Mouse (Mus musculus) telencephalon, adult 2 months (tissue): ENCODE measurements at regions not wholly inside any gene's neighbourhood (a gene's known extent, or its start where the extent isn't known, plus 50 kb on each side); places are given as distances from the start of the nearest gene placed in this dataset.

ENCODE experiments used
- DNase-seq: peaks from one replicate; pipeline ENCODE4 v3.0.0-alpha.2; 2011; ENCODE audit warnings: low read depth, low spot score

DNA sequence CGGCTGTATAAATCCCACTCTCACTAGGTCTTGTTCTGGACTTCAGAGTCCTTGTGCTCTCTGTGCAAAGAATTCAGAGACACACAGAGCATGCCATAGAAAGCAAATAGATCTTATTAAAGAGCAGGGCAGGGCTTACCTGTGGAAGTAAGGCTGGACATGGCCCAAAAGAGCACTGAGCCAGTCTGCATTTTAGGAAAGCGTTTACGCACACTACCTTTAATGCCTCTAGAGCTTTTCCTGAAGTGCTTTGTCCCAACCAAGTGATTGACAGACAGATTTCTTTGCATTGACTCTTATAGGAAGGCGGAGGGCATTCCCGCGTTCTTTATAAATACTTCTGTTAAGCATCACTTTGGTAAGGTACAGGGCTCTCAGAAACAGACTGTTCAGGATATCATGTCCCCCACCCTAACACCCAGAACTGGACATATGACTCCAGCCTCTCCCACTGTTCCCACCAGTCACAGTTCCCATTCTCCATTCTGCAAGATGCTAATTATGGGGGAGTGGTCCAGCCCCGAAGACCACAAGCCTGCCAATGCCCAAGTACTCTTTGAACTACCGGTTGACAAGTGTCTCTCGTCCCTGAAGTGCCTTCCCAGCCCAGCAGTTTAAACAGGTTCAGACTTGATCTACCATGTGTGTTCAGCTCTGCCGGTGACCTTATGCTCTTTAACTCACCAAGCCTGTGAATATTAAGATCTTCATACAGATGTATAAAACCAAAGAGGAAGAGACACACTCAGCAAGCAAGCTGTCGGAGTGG is 369.7 kb downstream of the Etnk1 start:
- DNase-seq = no peak

DNA sequence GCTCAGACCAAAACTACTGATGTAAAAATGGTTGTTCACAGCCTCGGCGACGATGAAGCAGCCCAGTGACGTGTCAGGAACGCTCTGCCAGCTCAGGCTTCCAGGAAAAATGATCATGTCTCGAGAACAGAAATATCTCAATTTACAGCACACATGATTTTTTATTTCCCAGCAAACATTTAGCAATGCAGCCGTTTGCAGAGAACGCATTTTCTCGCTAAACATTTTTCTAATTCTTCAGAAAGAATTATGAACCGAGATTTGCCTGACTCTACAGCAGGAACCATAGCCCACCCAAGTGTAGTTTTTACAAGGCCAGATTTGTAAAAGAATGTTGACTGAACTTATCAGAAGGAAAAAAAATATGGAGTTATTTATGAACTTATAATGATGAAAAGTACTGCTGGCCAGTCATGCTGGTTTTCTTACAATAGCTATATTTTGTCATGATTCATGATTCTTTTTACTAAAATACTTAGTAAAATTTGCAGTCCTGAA is 380.4 kb downstream of the Etnk1 start:
- no peak for DNase-seq

DNA sequence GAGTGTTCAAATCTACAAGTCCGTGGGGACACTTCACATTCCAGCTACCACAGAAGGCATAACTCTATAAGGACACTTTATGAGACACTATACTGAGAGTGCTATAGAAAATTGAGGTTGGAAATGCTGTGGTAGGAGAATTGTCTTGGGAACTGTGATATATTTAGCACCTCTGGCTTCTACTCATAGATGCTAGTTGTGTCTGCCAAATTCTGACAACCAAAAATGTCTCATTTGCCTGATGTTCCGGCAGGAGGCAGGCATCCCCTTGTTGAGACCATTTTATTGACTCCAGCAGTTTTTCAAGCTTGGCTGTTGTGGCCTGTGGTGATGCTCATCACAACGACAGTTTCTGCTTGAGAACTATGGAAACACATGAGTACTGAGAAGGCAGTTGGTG is 387.9 kb downstream of the Etnk1 start:
- DNase-seq = peak; percentile 60

DNA sequence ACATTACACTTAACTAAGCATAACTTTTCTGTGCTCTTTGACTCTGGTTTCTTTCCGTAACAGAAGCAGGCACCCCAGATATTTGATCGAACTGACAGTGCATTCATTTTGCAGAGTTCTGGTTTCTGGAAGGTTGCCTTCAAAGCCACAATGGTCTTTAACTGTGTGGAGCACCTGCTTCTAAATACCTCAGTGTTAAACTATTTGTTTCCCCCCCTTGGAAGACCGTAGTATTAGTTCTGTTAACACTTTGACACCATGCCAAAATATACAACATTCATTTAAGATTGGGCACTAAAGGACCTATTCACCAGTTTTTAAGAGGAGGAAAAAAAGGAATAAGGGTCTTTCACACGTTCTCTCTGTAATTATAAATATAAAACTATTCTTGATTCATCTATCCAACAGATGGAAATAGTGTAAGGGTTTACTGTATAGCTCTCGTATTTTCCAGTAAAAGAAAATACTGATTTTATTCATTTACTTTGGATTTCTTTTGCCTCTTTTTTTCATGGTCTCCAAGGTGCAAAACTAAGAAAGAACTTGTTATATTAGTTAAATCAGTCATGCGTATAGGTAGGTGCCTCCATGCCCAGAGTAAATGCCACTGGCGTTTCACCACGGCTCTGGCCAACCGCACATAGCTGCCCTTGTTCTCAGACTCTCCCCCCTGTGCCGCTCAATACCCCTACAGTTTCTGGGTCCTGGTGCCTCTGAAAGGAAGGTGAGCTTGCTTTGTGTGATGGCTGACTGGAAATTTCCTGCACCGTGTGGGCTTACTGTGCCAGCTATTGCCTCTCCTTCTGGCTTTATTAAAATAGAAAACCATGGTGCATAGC is 391.2 kb downstream of the Etnk1 start:
- DNase-seq = no peak

DNA sequence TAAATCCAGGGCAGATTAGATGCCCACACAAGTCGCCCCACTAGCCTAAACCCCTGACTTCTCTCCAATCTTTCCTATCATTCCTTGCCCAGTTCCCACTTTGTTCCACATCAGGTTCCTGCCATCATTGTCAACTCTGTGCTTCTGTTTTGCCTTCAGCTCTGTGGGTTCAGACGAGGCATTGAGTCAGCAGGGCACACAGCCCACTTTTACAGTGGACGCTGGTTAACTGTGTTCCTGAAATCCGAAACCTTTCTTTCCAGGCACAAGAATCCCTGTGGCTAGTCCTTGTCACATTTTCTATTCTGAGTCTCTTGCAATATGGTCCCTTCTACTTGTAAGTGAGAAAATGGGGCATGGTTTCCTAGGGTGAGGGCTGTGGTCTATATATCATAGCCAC is 392.3 kb downstream of the Etnk1 start:
- no peak for DNase-seq

DNA sequence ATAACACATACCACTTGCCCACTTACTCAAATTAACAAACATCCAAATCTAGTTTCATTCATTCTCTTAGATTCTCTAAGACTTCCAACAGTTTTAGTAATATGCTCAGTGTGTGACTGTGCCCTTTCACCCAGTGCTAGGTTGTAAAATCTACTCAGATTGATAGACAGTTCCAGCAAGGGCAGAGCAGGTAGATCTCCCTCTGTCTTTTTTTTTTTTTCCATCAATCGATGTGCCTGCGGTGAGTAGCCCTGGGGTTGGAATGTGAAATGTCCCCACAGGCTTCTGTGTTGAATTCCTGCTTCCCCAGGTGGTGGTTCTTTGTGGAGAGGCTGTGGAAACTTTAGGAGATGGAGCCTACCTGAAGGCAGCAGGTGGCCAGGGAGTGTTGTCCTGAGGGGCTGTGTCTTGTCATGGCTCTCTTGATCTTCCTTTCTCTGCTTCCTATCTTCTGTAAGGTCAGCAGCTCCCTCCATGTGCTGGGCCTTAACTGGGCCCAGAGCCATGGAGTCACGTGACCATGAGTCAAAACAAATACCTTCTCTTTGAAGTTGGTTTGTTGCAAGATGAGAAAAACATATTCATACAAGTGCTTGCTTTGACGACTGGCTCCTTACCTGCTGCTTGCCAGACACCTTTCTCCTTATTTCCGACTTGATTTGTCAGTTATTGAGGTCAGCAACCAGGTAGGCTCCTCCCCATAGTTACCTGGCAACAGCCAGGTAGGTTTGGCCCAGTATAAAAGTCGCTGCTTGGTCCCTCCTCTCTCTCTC is 394.5 kb downstream of the Etnk1 start:
- no peak for DNase-seq

DNA sequence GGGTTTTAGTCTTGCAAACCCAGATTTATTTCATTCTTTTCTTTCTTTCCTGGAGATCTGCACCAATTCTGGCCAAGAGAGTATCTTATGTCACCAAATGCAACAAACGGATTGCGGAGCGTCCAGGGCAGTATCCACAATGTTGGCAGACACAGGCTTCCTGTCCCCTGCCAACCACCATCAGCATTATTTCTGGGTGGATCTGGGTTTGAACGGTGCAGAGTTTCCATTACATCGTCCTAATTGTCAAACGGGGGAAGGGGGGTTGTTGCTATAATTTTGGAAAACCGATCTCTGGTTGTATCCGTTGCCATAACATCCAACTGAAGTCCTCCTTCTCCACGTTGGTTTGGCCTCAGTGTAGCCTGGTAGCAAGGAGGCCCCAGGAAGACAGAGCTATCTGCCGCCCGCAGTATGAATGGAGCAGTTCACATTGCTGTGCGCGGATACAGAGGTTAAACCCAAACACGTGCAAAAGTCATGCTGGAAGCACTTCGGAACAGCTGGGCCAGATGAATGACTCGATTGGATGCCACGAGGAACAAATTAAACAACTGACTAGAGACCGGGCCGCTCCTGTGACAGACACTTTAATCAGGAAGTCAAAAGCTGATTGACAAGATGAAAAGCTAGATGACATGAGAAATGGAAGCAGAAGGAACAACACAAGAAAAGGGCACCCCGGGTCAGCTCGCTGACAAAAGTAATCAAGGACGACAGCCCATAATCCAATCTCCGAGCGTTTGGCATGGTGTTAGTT is 404.5 kb downstream of the Etnk1 start:
- no peak for DNase-seq

DNA sequence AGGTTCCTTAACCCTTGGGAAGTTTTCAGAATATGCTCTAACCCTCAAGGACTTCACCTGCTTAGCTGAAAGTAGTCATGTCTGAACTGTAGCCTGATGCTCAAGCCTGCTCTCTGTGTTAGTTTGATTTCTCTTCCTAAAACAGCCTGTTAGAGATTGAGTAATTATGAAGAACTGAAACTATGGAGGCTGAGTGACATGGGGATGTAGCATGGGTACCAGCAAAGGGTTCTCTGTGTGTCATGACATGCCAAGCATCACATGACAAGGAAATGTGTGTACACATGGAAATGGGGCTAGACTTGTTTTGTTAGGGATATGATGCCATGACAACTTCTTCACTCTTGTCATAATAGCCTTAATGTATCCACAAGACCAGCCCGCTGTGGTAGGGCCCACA is 412.2 kb downstream of the Etnk1 start:
- no peak for DNase-seq

DNA sequence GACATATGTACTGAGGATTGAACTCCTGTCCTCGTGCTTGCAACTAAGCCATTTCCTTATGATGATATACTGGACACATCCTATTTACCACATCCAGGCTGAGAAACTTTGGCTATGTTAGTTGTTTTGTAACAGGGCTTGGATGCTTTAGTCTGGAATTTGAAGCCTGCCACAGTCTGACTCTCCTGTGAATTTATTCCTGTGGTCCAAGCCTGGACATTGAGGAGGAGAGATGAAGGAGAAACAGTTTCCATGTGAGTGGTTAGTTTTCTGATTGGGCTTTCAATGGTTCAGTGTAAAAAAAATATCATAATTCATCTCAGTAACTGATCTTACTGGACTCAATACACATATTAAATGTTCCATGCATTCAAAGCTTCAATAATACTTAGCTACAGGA is 422.6 kb downstream of the Etnk1 start:
- no peak for DNase-seq

DNA sequence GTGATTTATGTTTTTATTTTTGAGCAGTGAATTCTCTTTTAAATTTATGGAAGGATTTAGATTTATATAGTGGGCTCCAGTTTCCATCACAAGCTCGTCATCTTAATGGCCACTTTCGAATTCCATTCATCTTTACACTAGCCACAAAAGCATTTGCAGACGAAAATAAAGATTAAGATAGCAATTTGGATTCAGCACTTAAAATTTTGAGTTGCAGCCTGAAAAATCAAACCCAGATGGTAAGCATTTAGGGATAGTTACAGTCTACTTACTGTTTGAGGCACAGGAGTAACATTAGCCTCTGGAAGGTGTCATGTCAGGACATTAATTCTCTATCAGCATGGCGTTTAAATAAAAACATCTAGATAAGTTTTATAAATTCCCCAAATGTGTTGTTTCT is 423.2 kb downstream of the Etnk1 start:
- no peak for DNase-seq

DNA sequence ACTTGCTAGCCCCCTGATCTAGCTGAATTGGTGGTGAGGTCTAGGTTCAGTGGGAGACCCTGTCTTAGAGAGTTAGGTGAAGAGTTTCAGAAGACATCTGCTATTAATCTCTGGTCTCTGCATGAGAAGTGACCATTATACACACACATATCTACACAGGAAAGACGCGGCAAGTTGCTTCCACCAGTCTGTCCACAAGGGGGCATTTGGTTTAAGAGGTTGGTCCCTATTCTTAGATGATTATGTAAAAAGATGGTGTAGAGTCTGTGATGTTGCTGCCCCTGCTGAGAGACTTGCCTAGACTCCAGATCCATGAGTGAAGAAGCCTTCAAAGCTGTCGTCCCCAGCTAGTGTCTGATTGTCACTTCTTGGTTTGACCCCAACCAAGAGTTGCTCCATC is 425.5 kb downstream of the Etnk1 start:
- no peak for DNase-seq

DNA sequence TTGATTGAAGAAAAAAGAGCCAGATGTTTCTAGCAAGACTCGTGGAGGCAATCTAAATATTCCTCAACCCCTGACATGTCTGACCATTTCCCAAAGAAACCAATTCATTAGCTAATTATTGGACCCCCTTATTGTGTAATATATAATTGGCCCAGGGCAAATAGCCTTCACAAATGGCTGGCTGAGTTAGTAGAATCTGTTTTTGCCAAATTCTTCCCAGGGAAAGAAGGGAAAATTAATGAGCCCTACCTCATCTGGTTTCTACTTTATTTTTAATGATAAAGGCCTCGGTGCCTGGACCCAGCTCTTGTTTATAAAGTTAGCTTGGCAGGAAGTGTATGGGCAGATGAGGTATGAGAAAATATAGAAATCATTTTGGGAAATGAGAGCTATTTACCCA is 428.5 kb downstream of the Etnk1 start:
- no peak for DNase-seq

DNA sequence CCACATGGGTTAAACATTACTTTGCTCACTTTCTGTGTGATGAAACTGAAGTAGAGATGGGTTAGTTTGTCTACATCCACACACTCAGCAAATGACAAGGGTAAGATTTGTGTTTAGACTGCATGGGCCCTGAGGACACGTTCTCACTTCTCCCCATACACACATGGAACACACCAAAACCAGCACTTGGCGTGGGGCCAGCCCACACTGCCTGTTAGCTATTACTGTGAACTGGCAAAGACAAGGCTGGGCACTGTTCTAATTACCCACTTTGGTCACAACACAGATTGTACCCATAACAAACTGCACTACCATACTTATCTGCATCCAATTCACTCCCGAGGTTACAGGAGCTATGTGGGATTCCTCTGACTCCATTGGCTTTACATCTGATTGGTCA is 430.4 kb downstream of the Etnk1 start:
- no peak for DNase-seq

DNA sequence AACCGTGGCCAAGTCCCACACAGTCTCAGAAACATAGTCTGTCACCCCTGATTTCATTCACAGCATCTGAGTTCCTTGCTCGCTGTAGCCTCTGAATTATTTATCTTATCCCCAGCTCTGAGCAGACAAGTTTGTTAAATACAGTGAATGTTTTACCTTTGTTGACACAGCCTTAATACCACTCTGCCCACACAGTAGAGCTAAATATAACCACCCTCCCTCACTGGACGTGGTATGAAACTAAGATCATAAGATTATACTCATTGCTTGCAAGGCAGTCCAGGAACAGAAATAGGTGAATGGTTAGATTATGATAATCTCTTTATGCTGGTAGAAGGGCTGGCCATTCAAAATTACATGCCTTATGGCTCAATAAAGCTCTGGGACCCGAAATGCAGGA is 431.9 kb downstream of the Etnk1 start:
- DNase-seq = no peak

DNA sequence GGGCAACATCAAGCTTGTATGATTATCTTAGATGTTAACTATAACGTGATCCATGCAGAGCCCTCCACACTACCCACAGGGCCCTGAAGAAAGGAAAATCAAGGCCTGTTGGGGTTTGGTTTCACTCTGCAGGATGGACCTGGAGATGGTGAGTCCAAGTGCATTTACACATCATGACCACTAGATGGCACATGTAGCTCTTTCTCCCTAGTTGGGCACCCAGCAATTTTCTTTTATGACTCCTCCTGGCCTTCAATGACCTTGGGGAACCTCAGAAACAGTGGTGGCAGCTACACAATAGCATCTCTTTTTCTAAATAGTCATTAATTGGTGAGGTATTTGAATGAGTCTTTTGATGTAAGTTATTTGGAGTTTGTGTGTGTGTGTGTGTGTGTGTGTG is 442.1 kb downstream of the Etnk1 start:
- DNase-seq = no peak

DNA sequence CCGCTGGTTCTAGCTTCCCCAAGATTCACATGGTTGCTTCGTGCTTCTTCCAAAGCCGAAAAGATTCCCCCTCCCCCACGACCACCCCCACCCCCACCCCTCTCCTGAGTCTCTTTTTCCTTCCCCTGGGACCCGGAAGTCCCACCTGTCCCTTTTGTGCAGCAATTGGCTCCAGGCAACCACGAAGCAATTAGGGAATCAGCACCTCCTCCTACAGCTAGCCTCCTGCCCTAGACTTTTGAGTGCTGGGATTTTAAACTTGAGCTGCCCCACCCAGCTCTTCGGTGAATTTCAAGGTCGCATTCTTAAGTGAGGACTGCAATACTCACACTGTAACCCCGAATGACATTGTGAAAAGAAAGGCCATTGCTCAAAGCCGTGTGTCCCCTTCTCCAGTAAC is 445.9 kb downstream of the Etnk1 start:
- no peak for DNase-seq

DNA sequence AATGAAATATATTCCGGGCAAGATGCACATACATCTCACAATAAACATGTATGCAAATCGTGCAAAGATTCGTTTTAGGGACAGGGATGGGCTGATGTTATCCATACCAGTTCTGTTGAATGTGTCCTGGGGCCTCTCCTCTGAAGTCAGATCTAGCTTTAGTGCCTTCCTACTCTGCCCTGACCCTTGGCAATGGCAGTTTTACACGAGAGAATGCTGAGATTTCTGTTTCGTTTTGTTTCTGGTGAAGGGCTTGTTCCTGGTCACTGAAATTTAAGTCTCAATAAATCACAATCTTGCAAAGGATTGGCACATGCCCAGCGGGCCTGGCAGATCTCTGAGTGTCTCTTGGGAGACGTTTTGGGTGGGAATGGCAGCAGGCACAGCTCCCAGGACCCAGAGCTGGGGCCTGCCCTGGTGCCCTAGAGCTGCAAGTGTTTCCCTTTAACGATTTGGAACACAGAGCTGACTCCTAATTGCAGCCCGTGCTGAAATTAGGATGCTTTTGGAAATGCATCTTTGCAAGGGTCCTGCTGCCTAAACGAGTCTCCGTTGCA is 447.5 kb downstream of the Etnk1 start:
- no peak for DNase-seq

DNA sequence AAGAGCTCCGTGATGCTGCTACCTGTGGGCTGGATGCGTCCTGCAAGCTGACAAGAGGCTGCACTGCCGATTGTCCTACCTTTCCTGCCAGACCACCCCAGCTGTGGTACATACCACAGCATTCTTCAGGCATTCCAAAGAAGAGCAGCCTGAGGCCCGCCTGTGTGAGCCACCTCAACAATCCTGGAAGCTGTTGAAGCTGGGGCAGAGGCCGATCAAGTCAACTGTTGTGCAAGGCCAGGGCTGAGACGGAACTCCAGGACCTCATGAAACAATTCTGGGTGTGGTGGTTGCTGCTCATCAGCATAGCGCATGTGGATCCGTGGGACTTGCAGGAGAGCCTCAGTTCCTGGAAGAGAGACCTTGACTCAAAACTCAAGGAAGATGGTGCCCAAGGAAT is 448.3 kb downstream of the Etnk1 start:
- DNase-seq = no peak

DNA sequence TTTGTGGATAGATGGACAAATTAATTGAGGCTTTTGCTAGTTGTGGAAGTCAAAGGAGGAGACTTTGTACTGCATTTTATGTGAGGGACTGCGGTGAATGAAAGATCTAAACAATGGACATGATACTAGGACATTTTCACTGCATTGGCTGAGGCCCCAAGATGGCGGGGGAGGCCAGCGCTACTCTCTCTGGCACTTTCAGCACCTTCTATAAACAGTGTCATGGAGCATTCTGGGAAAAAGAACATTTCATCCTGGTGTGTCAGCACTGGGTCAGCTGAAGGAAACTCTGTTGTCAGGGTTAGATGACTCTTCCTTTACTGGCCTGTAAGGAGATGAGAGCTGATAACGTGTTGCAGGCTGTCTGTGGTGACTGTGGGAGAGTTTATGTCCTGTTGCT is 449.4 kb downstream of the Etnk1 start:
- DNase-seq = no peak

DNA sequence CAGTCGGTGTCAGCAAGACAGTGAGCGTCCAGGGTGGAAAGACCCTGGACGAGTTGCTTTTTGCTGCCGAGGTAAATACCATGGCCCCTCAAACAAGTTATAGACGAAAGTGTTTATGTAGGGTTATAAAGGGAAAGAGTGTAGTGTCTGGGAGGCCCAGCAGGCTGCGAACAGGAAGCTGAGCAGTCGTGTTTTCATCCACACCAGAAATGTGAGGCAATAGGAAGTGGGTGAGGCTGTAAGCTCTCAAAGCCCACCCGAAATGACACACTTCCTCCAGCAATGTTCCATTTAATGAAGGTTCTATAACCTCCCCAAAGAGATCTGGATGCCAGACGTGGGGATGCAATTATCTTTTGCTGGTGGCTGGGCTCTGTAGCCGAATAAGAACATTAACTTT is 451.5 kb downstream of the Etnk1 start:
- no peak for DNase-seq

DNA sequence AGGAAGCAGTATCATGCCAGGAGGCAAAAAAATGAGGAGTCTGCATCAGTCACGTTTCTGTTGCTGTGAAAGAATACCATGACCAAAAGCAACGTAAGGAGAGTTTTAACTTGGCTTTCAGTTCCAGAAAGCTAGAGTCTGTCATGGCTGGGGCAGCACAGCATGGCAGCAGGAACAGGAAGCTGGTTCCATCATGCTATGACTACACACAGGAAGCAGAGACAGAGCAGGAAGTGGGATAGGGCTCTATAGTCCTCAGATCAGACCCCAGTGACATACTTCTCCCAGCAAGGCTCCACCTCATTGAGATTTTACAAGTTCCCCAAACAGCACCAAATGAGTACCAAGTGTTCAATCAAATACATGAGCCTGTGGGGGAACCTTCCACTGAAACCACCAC is 453.6 kb downstream of the Etnk1 start:
- DNase-seq = no peak
